Mouse (Mus musculus) embryonic facial prominence, embryonic 14.5 days (tissue): Measurements from ENCODE around the gene Prr5. TPM values are rescaled to one million over a fixed set of nuclear protein-coding genes. Genes with fewer than 3 reads are reported as not detected.

ENCODE experiments used
- ATAC-seq: fragments of 200-750 bp; cut with Nextera tagmentation; 2 replicates; pipeline ENCODE4 v1.8.0; 2017; ENCODE audit warnings: low read depth, moderate number of reproducible peaks, moderate TSS enrichment
- DNase-seq: peaks from one replicate; pipeline ENCODE4 v3.0.0-alpha.2; 2015; ENCODE audit warnings: low spot score
- H3K27ac ChIP-seq: fragments of 300-500 bp; sonication (generic); replicated peaks from 2 replicates; pipeline ENCODE4 v1.5.1; 2014; ENCODE audit warnings: low read depth, mild to moderate bottlenecking, low read length, moderate library complexity
- H3K27me3 ChIP-seq: fragments of 300-500 bp; sonication (generic); replicated peaks from 2 replicates; pipeline ENCODE4 v1.6.1; 2014; ENCODE audit warnings: low read length; ENCODE audit not compliant: control insufficient read depth, insufficient read depth
- H3K36me3 ChIP-seq: fragments of 300-500 bp; sonication (generic); 2 replicates; pipeline ENCODE4 v1.6.1; 2014; ENCODE audit warnings: low read length, mixed read lengths; ENCODE audit not compliant: control insufficient read depth, insufficient read depth
- H3K4me1 ChIP-seq: fragments of 300-500 bp; sonication (generic); 2 replicates; pipeline ENCODE4 v1.6.1; 2014; ENCODE audit warnings: antibody characterized with exemption, low read length; ENCODE audit not compliant: control insufficient read depth, insufficient read depth
- H3K4me2 ChIP-seq: fragments of 300-500 bp; sonication (generic); 2 replicates; pipeline ENCODE4 v1.6.1; 2014; ENCODE audit warnings: low read depth, mild to moderate bottlenecking, low read length, moderate library complexity, mixed read lengths
- H3K4me3 ChIP-seq: fragments of 300-500 bp; sonication (generic); 2 replicates; pipeline ENCODE4 v1.5.1; 2014; ENCODE audit warnings: low read depth, mild to moderate bottlenecking, low read length
- H3K9ac ChIP-seq: fragments of 300-500 bp; sonication (generic); 2 replicates; pipeline ENCODE4 v1.6.1; 2014; ENCODE audit warnings: low read depth, mild to moderate bottlenecking, low read length, moderate library complexity, mixed read lengths
- H3K9me3 ChIP-seq: fragments of 300-500 bp; sonication (generic); 2 replicates; pipeline ENCODE4 v1.6.1; 2016; ENCODE audit warnings: low read length; ENCODE audit not compliant: control insufficient read depth
- WGBS: fragments of 180-500 bp; shearing (Covaris S2); extraction: QIAGEN DNeasy Blood & Tissue Kit; methylation state at CpG from one replicate; pipeline ENCODE4 v1.1.7; 2014; 5-methylcytosine and 5-hydroxymethylcytosine counted together
- polyA plus RNA-seq: library from polyadenylated mRNA; unstranded; fragments of >200 nt; fragmentation: Nextera tagmentation; extraction: Ambion mirVana; gene quantifications from 2 replicates; pipeline ENCODE4 v1.2.1, GENCODE M21; 2014

Gene Prr5
- polyA plus RNA-seq, 1 experiment from 2014 or later = 26.4 TPM

DNA sequence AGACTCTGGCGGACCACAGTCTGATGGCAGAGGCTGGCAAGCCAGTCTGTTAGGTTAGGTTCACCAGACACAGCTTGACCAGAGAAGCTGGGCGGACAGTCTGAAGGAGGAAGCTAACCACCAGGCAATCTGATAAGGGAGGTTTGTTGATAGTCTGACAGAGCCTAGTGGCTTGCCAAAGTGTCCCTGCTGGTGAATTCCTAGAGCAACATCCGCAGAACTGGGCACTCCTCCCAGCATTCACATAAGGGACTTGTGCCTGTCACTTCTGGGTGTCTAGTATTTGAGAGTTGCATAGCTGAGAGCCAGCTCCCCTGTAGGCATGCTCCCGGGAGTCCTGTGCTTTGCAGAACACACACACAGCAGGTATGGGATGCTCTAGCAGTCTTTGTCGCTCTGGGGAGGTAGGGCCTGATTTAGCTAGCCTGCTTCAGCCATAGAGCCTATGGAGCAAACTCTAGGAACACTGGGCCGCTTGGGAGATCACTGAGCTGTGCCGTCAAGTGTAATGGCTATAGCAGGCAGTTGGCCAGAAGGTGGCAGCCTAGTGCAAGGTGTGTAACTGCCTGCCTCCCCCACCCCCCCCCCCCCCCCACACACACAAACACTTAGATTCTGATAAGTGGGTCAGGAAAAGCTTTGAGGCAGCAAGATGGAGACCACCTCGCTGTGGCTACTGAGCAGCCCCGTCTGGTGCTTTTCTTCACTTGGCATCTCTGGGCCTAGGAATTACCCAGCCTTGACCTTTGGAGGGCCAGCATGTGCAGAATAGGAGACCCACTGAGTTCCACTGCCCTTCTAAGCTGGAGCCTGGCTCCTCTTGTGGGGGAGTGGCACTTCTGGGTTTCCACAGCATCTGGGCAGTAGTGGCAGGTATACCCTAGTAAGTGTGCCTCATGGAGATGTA is 2.2 kb downstream of the Prr5 start:
- no peak overlapping the region for H3K4me3 ChIP-seq
- H3K4me1 ChIP-seq = no peaks in the 10 kb centered on the region
- 45% methylated on average over 9 of the region's 9 CpGs for WGBS
- no peak overlapping the region for H3K27ac ChIP-seq
- no peak overlapping the region for H3K4me2 ChIP-seq
- DNase-seq (peak; percentile 65), ATAC-seq (no peak)
- H3K9ac ChIP-seq = no peak overlapping the region
- no peaks in the 10 kb centered on the region for H3K9me3 ChIP-seq
- H3K27me3 ChIP-seq = no peaks in the 10 kb centered on the region
- no peaks in the 10 kb centered on the region for H3K36me3 ChIP-seq

GRCm38 (mm10) chr15:84672308-84672615 is 2.8 kb downstream of the Prr5 start:
- H3K4me2 ChIP-seq = no peak overlapping the region
- no peaks in the 10 kb centered on the region for H3K27me3 ChIP-seq
- DNase-seq (no peak), ATAC-seq (no peak)
- no peak overlapping the region for H3K27ac ChIP-seq
- 69% methylated on average over 4 of the region's 4 CpGs for WGBS
- H3K9me3 ChIP-seq = no peaks in the 10 kb centered on the region
- no peak overlapping the region for H3K9ac ChIP-seq
- no peaks in the 10 kb centered on the region for H3K4me1 ChIP-seq
- no peaks in the 10 kb centered on the region for H3K36me3 ChIP-seq
- H3K4me3 ChIP-seq = no peak overlapping the region

- Histone ChIP-seq H3K4me2 (no peak overlapping the region), H3K9me3 (no peaks in the 10 kb centered on the region), H3K4me3 (no peak overlapping the region), H3K27ac (no peak overlapping the region), H3K9ac (no peak overlapping the region), H3K36me3 (no peaks in the 10 kb centered on the region), H3K4me1 (no peaks in the 10 kb centered on the region), H3K27me3 (no peaks in the 10 kb centered on the region)
- no peak for DNase-seq
- no peak for ATAC-seq
- 82% methylated on average over 3 of the region's 3 CpGs for WGBS
These were observed 3.2 kb downstream of the Prr5 start for GRCm38 (mm10) chr15:84672616-84673015.

- 85% methylated on average over 9 of the region's 11 CpGs for WGBS
- Histone ChIP-seq H3K4me3 (no peak overlapping the region), H3K27me3 (no peaks in the 10 kb centered on the region), H3K4me2 (no peak overlapping the region), H3K27ac (no peak overlapping the region), H3K9me3 (no peaks in the 10 kb centered on the region), H3K36me3 (no peaks in the 10 kb centered on the region), H3K9ac (no peak overlapping the region), H3K4me1 (no peaks in the 10 kb centered on the region)
- DNase-seq (no peak), ATAC-seq (no peak)
These were observed 5.1 kb downstream of the Prr5 start for GRCm38 (mm10) chr15:84674329-84675067.

DNA sequence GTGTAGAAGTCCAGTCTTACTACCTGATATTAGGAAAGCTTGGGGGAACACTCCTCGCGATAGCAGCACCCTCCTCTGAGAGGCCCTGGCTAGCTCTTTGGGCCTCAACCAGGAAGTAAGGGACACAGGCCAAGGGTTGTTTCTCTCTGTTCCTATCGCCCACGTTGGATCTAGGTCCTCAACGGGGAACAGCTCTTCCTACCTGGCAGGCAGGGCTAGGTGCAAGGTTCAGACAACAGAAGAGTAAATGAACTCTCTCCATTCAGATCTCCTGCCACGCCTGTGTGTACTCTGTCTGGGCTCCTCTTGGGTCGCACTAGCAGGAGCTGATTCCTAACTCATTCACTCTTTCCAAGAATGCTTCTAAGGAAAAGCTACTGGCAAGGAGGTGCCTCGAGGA is 5.9 kb downstream of the Prr5 start:
- H3K4me1 ChIP-seq = peaks cover 3% of the 10 kb centered on the region; the same call in 1 of the 2 replicates
- H3K4me2 ChIP-seq = no peak overlapping the region
- WGBS = 70% methylated on average over 8 of the region's 8 CpGs
- H3K4me3 ChIP-seq = no peak overlapping the region
- H3K27me3 ChIP-seq = no peaks in the 10 kb centered on the region
- no peak for ATAC-seq
- no peak overlapping the region for H3K27ac ChIP-seq
- no peaks in the 10 kb centered on the region for H3K36me3 ChIP-seq
- no peak for DNase-seq
- H3K9ac ChIP-seq = no peak overlapping the region
- no peaks in the 10 kb centered on the region for H3K9me3 ChIP-seq

DNA sequence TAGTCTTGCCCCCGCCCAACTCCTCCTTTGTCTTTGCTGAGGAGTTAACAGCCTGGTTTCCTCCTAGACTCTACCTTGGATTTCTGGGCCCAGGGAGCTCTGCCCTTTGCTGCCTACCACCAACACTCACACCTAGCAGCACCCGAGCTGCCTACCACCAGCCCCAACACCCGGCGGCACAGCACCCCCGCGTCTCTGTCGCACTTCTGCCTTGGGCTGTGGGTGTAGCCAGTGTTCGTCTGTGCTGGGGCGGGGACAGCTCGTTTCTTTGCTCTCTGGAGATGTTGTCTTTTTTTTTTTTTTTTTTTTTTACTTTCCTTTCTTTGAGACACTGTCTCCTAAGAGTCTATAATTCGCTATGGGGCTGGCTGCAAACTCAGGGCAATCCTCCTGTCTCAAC is 8.5 kb downstream of the Prr5 start:
- Histone ChIP-seq H3K9ac (no peak overlapping the region), H3K9me3 (no peaks in the 10 kb centered on the region), H3K36me3 (no peaks in the 10 kb centered on the region), H3K4me3 (no peak overlapping the region), H3K27me3 (no peaks in the 10 kb centered on the region), H3K4me2 (no peak overlapping the region), H3K4me1 (peaks cover 16% of the 10 kb centered on the region; the same call in 1 of the 2 replicates), H3K27ac (no peak overlapping the region)
- ATAC-seq (no peak), DNase-seq (no peak)
- 69% methylated on average over 11 of the region's 11 CpGs for WGBS

DNA sequence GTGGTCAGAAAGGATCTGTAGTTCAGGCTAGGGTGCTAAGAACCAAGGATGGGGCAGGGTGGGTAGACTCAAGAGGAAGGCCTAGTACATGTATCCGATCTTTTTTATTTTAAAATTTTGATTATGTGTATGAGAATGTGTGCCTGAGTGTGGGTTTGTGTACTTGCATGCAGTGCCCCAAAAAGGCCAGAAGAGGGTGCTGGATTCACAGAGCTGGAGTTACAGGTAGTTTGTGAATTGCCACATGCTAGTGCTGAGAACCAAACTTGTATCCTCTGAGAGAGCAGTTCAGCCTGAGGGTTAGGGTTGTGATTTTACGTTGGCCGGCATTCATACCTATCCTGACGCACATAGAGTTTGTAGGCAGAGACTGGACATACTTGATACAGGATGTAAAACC is 9.7 kb downstream of the Prr5 start:
- Histone ChIP-seq H3K27me3 (no peaks in the 10 kb centered on the region), H3K9ac (no peak overlapping the region), H3K36me3 (no peaks in the 10 kb centered on the region), H3K4me1 (peaks cover 16% of the 10 kb centered on the region; the same call in 1 of the 2 replicates), H3K4me3 (no peak overlapping the region), H3K9me3 (no peaks in the 10 kb centered on the region), H3K27ac (no peak overlapping the region), H3K4me2 (no peak overlapping the region)
- ATAC-seq = no peak
- no peak for DNase-seq
- 97% methylated on average over 4 of the region's 4 CpGs for WGBS

- Histone ChIP-seq H3K27me3 (no peaks in the 10 kb centered on the region), H3K4me1 (peaks cover 16% of the 10 kb centered on the region; the same call in 1 of the 2 replicates), H3K4me2 (no peak overlapping the region), H3K27ac (no peak overlapping the region), H3K36me3 (no peaks in the 10 kb centered on the region), H3K9me3 (no peaks in the 10 kb centered on the region), H3K9ac (no peak overlapping the region), H3K4me3 (no peak overlapping the region)
- ATAC-seq (no peak), DNase-seq (no peak)
- 71% methylated on average over 3 of the region's 3 CpGs for WGBS
These were observed 10.4 kb downstream of the Prr5 start for GRCm38 (mm10) chr15:84679794-84680193.
